Mouse (Mus musculus) spleen, postnatal 4 days (tissue): Measurements from ENCODE around the gene Pigc.

Experiments used
- DNase-seq, 2 experiments: peaks; one replicate each; pipeline ENCODE4 v3.0.0; 2022; ENCODE audit warnings: low spot score in 2 of 2

Pigc gene

DNA sequence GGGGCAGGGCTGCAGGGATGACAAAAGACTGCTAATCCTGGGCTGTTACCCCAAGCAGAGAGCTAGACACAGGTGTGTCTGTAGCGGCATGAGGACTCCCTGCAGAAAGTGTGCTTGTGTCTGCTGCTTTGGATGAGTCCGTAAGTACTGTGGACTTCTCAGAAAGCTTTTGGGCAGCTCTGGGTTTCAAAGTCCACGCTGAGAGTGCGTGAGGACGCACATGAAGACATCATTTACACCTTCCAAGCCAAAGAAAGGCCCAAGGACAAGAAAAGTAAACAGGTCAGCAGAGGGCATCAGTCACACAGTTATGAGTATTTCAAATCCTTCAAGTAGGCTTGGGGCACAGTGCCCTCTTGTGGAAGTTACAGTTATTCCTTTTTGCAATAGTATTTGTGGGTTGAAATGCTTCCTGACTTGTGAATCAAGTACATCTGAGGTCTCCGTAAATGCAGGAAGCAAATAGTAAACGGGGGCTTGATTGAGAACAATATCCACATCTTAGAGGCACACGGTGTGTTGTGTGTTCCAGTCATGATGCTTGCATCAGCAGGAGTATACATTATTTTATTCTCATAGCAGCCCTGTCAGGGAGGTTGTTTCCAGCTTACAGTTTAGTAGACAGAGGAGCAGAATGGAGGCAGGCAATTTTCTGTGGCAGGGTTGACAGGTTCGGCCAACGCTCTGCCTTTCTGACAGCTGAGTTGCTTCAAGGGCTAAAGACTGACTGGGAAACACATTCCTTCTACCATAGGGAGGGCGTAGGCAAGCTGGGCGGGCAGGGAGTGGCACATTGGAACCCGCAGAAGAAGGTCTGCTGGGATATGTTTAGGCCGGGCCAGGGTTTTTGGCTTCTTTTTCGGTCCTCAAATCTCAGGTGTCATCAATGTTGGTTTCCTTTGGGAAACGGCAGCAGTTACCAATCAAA is 7.5 kb downstream of the Pigc start:
- peak; percentile 74 to 86 for DNase-seq

DNA sequence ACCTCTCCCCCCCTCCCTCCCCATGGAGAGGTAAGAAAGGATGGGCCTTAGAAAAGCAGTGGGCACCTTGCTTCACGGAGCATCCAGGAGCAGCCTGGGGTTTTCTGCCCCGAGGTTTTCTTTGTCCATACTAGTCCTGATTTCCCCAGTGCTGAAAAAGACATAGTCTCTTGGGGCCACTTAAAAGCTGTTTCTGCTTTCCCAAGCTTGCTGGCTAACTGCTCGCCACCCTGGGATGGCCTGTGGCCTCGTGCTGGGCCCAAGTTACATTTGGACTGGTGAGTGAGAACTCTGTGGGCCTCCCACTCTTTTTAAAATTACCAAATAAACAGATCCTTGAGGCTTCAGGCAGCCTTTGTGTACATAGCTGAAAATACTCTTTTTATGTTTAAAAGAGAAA is 8.3 kb downstream of the Pigc start:
- no peak for DNase-seq

DNA sequence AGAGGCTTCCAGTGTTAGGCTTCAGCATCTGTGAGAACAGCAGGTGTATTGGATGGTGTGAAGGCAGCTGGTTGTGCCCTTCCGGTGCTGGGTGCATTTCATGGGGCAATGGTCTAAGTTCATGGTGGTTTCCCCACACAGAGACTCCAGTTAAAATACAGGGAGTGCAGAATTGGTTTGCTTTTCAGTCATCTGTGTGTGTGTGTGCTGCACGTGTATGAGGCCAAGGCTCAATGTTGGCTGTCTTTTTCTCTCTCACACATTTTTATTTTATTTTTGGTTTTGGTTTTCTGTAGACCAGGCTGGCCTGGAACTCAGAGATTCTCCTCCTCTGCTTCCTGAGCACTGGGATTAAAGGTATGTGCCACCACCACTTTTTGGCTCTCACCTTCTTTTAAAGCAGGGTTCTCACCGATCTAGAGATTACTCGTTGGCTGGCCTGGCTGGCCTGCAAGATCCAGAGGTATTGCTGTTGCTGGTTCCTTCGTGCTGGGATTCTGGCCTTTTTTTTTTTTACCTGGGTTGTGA is 9.3 kb downstream of the Pigc start:
- DNase-seq, result no peak

DNA sequence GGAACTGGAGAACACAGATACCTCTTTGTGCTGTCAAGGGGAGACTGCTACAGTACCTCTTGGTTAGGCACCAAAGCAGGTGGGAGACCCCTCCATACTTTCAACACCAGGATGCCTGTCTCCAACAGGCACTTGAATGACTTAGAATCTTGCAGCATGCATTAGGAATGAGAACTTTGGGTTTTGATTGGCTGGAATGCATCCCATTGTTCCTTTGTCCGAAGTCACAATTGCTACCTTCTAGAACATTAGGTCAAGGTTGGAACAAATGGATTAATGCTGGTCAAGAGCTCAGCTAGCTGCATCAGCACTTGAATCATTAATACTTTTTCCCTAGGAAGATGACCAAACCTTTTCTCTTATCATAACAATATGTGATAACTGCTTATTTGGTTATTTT is 10.6 kb downstream of the Pigc start, which contains the start of gene 4930558K02Rik:
TSS of gene 4930558K02Rik (minus strand) at position 101 of the 400 bp plus-strand sequence.
- no peak for DNase-seq

DNA sequence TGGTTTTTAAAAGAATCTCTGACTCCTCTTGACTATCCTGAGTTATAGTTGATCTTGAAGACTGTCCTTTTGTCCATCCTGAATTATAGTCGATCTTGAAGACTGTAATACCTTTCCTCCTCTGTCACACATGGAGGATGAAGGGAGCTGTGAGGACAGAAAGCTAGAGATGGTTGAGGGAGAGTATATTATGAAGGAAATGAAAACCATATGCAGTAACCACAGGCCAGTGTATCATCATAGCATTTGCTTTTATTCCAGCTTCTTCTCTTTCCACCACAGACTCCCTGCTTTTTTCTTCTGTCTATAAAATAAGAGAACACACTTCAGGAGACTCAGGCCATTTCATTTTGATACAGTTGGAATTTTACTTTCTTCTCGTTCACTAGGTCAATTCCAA is 11.1 kb downstream of the Pigc start:
- no peak for DNase-seq

DNA sequence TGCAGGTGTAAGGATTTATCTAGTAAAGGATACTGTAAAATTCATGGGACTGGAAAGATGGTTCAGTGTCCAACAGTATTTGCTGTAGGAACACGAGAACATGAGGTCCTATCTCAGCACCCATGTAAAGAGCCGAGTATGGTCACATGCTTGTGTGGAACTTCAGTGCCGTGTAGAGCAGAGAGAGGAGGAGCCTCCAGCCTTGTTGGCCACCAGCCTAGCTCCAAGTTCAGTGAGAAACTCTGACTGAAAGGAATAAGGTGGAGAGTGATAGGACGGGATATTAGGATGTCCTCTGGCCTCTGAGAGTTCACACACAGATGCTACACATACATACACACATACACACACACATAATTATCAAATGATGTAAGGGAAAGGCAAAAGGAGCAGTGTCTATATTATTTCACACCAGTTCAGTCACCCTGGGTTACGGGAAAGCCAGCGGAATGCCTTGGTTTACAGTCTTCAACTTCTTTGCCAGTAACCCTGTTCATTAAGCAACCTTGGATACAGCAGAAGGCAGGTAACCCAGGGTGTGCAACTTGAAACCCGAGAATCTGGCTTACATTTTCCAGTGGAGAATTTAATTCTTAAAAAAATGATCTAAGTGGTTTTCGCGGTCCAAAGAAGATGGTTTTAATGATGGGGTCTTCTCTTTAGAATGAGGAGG is 11.8 kb downstream of the Pigc start:
- DNase-seq, result no peak

DNA sequence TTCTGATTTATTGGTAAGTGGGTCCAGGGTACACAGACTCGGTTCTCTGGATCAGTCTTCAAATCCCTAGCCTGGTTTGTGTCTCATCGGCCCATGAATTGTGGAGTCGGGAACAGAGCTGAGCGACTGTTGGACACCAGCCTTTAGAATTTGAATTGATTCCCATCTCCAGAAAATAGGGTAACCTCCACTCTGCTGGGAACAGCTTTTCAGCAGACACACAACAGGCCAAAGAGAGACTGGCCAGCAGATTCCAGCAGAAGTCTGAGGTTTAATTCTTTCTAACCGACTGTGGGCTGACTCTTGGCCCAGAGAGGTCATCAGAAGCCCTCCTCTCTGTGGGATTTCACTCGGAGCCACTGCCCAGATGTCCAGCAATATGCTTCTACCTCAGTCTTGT is 14.5 kb downstream of the Pigc start:
- no peak for DNase-seq

DNA sequence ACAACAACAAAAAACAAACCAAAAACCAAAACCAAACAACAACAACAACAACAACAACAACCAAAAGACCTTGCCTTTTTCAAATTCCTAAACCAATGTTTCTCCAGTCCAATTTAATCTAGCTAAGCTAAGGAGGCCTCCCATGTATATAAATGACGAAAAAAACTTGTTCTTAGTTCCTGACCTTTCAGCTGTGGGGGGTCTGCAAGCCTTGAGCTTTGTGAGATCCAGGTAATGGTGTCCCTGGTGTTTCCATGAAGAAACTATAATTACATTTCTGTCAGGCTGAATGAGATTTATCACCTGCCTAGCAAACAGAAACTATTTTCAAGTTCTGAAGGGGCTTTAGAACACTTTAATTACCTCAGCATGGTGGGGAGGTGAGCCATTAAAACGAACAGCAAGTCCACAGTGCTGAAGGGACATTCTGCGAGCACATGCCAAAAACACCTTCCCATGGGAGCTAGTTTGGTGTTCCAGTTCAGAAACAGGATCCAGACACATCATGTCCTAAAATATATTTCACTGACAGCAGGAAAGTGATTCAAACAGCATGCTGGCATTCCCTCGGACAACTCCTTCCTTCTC is 15.1 kb downstream of the Pigc start:
- no peak for DNase-seq

DNA sequence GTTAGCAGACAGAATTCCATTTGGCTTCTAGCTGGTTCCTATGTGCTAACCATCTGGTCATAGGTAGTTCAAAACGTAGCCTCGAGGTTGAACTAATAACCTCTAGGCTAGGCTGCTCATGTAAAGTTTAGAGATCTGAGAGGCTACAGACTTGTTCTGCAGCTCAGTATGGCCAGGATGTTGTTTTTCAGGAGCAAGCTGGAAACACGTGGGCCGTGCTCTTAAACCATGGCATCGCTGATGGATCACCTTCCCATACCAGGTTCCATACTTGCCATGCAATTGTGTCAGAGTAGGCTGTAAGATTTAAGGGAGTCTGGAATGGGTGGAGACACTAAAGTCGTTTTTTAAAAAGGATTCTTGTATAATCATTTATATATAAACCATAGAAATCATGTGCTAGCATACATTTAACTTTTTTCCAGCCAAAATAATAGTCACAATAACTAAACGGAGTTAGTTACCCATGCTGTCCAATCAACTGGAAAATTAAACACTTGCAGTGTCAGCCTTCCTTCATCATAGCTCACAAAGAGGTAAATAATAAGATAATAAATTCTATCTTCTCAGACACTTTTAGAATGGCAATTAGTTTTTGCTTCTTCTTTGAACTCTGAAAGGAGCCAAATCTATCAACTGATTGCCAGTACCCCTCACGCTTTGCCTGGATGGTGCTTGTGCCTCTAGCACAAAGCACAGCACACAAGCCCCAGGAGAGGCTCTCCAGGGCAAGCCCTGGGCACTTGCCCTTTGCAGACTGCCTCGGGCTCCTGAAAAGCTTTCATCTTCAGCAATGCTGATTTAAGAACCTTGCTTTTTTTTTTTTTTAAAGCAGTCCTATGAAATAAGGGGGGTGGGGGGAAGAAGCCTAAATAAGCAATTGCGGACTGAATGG is 21.9 kb downstream of the Pigc start:
- no peak for DNase-seq

DNA sequence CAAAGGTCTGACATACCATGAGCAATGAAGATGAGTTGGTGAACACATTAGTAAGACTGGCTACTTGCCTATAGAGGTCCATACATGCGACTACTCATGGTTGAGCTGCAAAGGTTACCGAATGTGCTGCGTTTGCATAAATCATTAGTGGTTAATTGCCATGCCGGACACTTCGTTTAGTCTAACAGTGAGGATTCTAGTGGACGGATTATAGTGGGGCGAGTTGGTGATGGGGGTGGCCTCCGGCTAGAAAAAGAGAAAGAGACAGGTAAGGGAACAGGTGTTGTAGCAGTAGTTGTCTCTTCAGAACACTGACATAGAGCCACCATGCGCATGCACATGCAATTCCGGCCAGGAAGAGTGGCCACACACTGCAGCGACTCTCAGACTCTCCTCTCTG is 22.9 kb downstream of the Pigc start:
- no peak for DNase-seq

DNA sequence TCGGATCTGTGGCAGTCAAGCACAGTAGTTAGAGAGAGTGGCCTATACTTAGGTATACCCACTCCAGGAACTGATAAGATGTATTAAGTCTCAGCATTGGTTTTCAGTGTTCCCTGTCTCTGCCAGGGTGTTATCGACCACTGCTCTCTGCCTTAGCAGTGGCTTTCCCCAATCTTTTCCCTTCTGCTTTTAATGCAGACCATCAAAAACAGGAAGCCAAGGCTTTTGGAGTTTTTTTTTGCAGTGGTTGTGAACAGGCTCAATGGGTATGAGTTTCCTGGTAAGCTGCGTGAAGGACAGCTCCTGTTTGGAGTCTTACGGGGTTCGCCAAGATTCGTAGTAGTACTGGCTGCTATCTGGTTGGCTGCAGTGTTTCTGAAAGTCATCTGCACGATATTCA is 23.4 kb downstream of the Pigc start:
- no peak for DNase-seq

DNA sequence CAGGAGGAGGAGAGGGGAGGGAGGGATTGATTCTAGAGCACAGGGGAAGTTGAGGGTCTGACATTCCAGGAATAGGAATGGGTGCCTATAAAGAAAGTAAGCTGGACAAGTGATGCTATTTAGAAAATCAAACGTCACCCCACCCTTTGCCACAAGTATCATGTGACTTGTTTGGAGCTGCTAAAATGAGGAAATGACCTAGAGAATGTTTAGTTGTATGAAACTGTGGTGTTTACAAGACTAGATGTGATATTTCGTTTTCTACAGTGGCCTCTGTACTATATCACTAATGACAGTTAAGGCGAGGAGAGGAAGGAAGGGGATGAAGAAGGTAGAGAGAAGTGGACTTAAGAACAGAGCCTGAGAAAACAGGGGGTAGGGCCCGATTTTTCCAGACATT is 29.8 kb downstream of the Pigc start:
- no peak for DNase-seq

DNA sequence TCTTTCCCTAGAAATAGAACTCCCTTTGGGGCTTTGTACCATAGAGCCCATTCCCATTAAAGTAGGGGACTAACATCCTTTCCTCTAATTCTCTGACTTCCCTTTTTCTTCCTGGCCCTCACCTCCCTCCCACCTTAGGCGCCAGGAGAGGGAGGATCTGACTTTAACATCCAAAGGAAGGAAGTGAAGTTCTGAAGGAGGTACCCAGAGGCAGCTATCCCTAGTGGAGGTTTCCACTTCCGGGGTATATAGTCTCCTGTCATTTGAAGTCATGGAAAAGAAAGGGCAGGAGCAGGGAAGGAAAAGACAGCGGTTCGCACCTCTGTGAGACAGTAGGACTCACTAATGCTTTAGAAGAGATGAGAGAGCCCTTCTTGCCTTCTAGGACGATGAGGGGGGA is 30.4 kb downstream of the Pigc start:
- DNase-seq, result no peak

DNA sequence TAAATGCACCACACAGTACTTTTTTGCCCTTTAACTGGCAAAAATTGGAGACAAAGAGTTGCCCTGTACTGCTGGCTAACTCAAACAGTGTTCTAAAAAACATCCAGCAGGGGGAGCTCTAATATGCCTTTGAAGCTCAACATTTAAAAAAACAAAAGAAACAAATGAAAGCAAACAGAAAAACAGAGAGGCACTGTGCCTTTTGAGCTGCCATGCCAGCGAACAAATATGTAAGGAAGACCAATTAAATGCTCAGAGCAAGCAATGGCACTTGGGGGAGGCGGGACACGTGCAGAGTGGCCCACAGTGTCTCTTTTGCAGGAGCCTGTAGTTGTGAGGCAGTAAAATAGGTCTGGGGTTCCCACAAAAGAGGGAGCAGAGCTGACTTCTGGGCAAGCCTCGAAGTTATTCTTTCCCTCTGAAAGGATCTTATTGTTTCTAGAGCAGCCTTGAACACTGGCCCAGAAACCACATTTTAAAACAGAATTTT is 30.9 kb downstream of the Pigc start:
- no peak for DNase-seq

DNA sequence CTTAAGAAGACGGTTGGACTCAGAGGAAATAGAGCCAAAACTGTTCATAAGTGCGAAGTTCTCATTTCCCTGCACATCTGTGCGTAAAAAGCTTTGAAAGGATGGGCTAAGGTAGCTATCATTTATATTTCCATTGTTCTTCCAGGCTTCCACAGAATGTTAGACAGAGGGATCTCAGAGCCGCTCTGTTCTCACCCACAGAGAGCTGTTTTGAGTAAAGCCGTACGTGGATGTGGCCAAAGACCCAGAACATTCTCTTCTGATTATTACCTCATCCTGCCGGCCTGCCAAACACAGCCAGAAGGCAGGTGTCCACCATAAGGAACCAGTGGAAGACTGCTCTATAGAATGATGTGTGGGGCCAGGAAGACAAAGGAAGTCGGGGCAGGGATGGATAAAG is 32.3 kb downstream of the Pigc start:
- no peak for DNase-seq

DNA sequence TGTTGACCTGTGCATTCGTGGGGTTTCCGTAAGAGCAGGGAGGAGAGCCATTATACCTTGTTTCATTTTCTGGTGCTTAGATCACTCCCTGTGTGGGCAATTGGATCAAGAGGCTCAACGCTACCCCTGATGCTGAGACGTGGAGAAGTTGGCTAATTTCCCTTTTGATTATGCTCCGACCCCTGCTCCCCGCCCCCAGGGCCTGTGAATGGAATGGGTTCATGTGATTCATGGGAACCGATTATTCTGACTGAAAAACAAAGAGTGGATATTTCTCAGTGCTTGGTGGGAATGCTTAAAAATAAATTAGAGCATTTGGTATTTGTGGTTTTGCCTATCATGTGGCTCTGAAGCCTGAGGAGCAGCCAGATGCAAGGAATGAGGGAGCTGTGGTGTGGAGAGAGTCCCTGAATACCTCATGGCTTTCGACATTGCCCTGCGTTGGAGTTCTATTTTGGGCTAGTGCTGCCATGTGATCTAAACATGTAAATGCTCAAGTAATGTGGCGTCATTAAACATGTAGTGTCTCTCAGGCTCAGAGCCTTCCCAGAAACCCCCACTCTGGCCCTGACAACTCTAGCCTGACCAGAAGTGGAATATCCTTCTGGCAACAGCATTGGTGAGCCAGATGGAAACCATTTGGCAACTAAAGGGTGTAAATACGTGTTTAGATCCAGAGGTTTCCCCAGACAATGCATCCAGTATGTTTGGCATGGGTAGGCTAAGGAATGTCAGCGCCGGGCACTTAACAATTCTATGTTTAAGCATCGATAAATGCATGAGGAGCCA is 34.9 kb downstream of the Pigc start:
- no peak for DNase-seq

DNA sequence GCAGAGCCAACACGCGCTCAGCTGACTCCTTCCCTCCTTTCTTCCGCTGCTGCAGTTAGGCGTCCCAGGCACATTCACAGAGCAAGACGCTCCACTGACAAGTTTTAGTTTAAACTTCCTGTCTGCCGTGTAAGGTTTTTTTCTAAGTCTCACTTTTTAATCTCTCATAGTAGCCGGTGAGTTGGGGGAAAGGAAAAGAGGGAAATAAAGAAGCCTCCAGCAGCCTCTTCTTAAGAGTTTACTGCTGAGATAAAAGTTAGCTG is 35.5 kb downstream of the Pigc start:
- DNase-seq, result no peak

DNA sequence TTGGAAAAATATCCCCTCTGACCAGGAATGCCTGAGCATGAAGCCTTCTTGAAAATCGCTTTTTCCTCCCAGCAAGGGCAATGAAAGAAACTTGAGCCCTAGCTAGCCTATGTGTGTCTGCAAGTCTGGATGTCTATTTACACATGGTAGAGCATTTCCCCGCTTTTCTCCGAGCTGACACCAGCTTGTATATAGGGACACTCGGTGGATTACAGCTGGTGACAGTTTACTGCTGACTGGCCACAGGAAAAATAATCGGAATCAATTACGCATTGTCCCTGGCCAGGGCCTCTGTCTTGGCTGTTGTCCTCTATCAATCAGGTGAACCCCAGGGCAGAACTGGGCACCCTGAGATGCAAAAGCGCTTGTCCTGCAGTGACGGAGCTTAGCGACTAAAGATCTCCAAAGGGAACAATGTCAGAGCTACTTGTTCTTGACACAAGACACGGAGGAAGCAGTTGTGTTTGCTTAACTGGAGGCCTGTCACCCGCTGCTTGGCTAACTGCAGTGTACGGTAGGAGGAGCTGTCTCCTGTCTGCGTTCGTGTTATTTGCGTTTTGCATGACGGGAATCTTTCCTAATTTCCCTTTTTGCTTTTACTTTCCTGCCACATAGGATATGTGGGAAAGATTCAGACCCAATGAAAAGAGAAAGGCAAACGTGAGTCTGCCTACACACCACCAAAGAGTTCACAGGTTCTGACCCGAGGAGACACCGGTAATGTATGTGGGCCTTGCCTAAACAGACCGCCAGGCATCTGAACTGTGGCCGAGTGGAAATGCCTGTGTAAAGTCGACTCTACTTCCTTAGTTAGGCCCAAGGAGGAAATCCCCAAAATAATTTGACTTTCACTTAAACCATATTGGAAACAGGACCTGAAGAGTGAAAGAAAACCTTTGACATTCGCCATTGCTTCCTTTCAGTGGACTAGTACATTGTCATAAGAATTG is 36.1 kb downstream of the Pigc start:
- peak in 1 of 2 experiments; percentile 32 for DNase-seq

DNA sequence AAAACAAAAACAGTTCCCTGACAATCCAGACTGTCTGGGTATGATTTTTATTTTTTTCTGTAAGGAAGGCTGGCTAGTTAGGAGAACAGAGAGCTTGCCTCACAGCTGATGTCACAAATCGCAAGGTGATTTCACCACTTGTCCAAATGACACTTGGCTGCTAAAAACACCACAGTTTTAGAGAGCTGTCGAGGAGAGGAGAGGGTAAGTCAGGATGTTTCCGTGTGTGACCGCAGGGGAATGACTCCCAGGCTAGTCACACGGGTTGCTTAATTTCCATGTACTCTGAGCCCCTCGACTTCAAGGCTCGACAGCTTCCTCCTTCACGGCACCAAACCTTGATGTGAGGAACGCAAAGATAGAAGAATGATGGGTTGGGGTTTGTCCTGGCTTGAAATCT is 37.1 kb downstream of the Pigc start:
- no peak for DNase-seq

DNA sequence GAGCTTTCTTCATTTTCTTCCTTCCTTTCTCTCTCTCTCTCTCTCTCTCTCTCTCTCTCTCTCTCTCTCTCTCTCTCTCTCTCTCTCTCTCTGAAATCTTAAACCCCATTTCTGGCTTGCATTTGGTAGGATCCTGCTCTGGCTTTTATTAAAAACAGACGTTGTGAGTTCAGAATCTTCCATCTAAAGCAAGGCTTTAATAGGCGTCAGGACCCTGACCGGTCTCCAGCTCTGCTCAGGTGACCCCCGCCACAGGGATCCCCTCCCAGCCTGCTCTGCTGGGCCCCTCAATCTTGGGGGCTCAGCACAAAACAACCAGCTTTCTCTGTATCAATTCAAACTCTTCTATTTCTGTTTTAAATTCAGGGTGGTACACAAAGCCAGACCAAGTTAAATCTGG is 39.2 kb downstream of the Pigc start:
- DNase-seq, result no peak
